In the genomic region with DNA sequence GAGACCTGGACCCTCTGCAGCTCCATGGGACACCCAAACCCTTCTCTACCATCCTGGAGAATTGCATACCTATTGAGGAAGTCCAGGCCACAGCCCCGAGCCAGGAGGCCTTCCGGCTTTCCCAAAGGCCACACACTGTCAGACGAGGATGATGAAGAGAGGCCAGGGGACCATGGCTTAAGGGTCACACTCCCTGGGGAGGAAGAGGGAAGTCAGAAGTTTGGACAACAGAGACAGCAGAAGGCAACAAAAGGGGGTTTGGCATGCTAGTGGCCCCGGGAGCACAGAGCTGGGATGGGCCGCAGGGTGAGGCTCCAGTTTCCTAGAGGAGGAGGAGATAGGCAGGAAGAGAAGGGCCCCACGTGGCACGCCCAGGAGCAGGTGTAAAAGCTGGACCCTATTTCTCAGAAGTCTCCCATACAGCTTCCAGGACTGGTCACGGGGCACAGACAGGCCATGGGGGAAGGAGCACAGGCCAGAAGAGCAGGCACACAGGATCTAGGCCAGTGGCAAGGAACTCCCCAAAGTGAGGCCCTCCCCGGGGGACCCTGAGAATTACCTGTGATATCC, we compare ENCODE assay signal across 9 mouse cellular contexts. TPM values are rescaled to one million over a fixed set of nuclear protein-coding genes. Genes with fewer than 3 reads are reported as not detected.
DNase-seq lines count a peak whose midpoint lies in the region; ATAC-seq and TF ChIP-seq lines count a peak whose summit lies in the region.
"Had no signal": no experiment of that assay in that cellular context is flagged by ENCODE, and none has a peak within 500 bp of the region (broad histone marks: within the 10 kb centered on the region; RNA-seq: fewer than 3 reads in every experiment).

No protein-coding gene starts in this region.

- H3K9me3 ChIP-seq in neural tube, embryonic 11.5 days (ENCODE audit: control insufficient read depth, low read length) = no peaks in the 10 kb centered on the region
- no peaks in the 10 kb centered on the region for H3K9me3 ChIP-seq in kidney, embryonic 14.5 days (ENCODE audit: control insufficient read depth, low read length)
- H3K9me3 ChIP-seq in stomach, postnatal 0 days (ENCODE audit: control insufficient read depth, low read length) = no peaks in the 10 kb centered on the region

- H3K27me3 ChIP-seq in neural tube, embryonic 11.5 days (ENCODE audit: control insufficient read depth, insufficient read depth, low read length) = no peaks in the 10 kb centered on the region
- H3K27me3 ChIP-seq in kidney, embryonic 14.5 days (ENCODE audit: control insufficient read depth, insufficient read depth, low read length) = 0 out of 2 replicates have a peak, but pooled peaks cover 3% of the 10 kb centered on the region
- no peaks in the 10 kb centered on the region for H3K27me3 ChIP-seq in stomach, postnatal 0 days (ENCODE audit: control insufficient read depth, insufficient read depth, low read length)

- 0 out of 2 replicates have a peak overlapping the region, but pooled peaks have one; percentile 11 for H3K9ac ChIP-seq in neural tube, embryonic 11.5 days (ENCODE audit: low read length)
- H3K9ac ChIP-seq in kidney, embryonic 14.5 days (ENCODE audit: low read depth, low read length) = no peak overlapping the region
- no peak overlapping the region for H3K9ac ChIP-seq in stomach, postnatal 0 days (ENCODE audit: low read length)

- no peak for TF ChIP-seq CTCF in gastrocnemius, adult 2 months (IDR thresholded peaks at IDR 0.05)
- TF ChIP-seq CTCF in stomach, postnatal 0 days (IDR thresholded peaks at IDR 0.05; ENCODE audit: low read depth) = no peak

- no peaks in the 10 kb centered on the region for H3K4me1 ChIP-seq in neural tube, embryonic 11.5 days (ENCODE audit: control insufficient read depth, insufficient read depth, low read length)
- H3K4me1 ChIP-seq in kidney, embryonic 14.5 days (ENCODE audit: control insufficient read depth, insufficient read depth, low read length) = 0 out of 2 replicates have a peak, but pooled peaks cover 4% of the 10 kb centered on the region
- 0 out of 2 replicates have a peak, but pooled peaks cover 8% of the 10 kb centered on the region for H3K4me1 ChIP-seq in stomach, postnatal 0 days (replicated peaks; ENCODE audit: control insufficient read depth, insufficient read depth)

- H3K4me2 ChIP-seq in neural tube, embryonic 11.5 days (ENCODE audit: low read depth) = no peak overlapping the region
- H3K4me2 ChIP-seq in kidney, embryonic 14.5 days (replicated peaks; ENCODE audit: low read depth, low read length) = no peak overlapping the region
- H3K4me2 ChIP-seq in stomach, postnatal 0 days (replicated peaks; ENCODE audit: low read depth) = no peak overlapping the region

- peak; percentile 43 for DNase-seq in gastrocnemius, adult 2 months
- no peak for DNase-seq in gastrocnemius, postnatal 36 days
- no peak for DNase-seq in neural tube, embryonic 11.5 days (ENCODE audit: low spot score)
- no peak for DNase-seq in neural tube, embryonic 10.5 days (ENCODE audit: extremely low spot score, low spot score)
- DNase-seq in stomach, postnatal 0 days (ENCODE audit: low spot score) = peak; percentile 52
- DNase-seq in retina, postnatal 1 day = no peak
- DNase-seq in cerebellum, adult 18-20 months = no peak
- DNase-seq: cerebellum, adult 9-10 months had no signal

- no peak for ATAC-seq in neural tube, embryonic 11.5 days (ENCODE audit: insufficient read depth, low FRiP score, low TSS enrichment)
- no peak for ATAC-seq in kidney, embryonic 14.5 days (ENCODE audit: low FRiP score, low TSS enrichment)
- 0 out of 2 replicates have a peak, but pooled peaks have one; percentile 15 for ATAC-seq in stomach, postnatal 0 days (ENCODE audit: low FRiP score, low TSS enrichment)

- H3K4me3 ChIP-seq in gastrocnemius, adult 2 months = peak overlapping the region; percentile 6
- no peak overlapping the region for H3K4me3 ChIP-seq in neural tube, embryonic 11.5 days (ENCODE audit: low read depth, low read length)
- no peak overlapping the region for H3K4me3 ChIP-seq in kidney, embryonic 14.5 days (ENCODE audit: low read length)
- H3K4me3 ChIP-seq in stomach, postnatal 0 days (ENCODE audit: low read depth, low read length) = no peak overlapping the region

- no peak for TF ChIP-seq EP300 in stomach, postnatal 0 days (optimal IDR thresholded peaks at IDR 0.05)

- intact Hi-C loops in gastrocnemius, adult 2 months (cut with DNase I) = loop anchor here (5.0 kb wide), 1 partner anchor 270 kb away; no protein-coding TSS in a partner anchor
- intact Hi-C loops in gastrocnemius, postnatal 36 days (cut with DNase I) = no loop called here

- 61% methylated on average over 9 of the region's 9 CpGs for WGBS in neural tube, embryonic 11.5 days
- WGBS in kidney, embryonic 14.5 days = 55% methylated on average over 9 of the region's 9 CpGs
- WGBS in stomach, postnatal 0 days = 56% methylated on average over 9 of the region's 9 CpGs

- H3K27ac ChIP-seq in gastrocnemius, adult 2 months = peak overlapping the region; percentile 87
- H3K27ac ChIP-seq in neural tube, embryonic 11.5 days (ENCODE audit: low read depth, low read length) = no peak overlapping the region
- peak overlapping the region; percentile 75; the same call in 1 of the 2 replicates for H3K27ac ChIP-seq in kidney, embryonic 14.5 days (ENCODE audit: low read depth, low read length)
- H3K27ac ChIP-seq in stomach, postnatal 0 days (replicated peaks) = peak overlapping the region; percentile 61; the same call in 1 of the 2 replicates

- H3K36me3 ChIP-seq in neural tube, embryonic 11.5 days (ENCODE audit: control insufficient read depth, insufficient read depth, low read length) = no peaks in the 10 kb centered on the region
- H3K36me3 ChIP-seq in kidney, embryonic 14.5 days (ENCODE audit: control insufficient read depth, insufficient read depth, low read length) = peaks cover 8% of the 10 kb centered on the region; the same call in 1 of the 2 replicates
- H3K36me3 ChIP-seq in stomach, postnatal 0 days (ENCODE audit: control insufficient read depth, insufficient read depth, low read length) = no peaks in the 10 kb centered on the region; the same call in 1 of the 2 replicates

RNA-seq across cellular contexts. Expression of gene Mfng, which starts 14.1 kb away (rescaled TPM):
- 1 to 10 TPM; 2.6 to 3.1 TPM for total RNA-seq in gastrocnemius, adult 2 months (2021)
- 1 to 10 TPM; 3.3 TPM for total RNA-seq in gastrocnemius, postnatal 36 days (2021)
- polyA plus RNA-seq in neural tube, embryonic 11.5 days (2014; fragmentation: Nextera tagmentation; extraction: Ambion mirVana) = 34.1 and 34.9 TPM in 2 replicates
- polyA plus RNA-seq in kidney, embryonic 14.5 days (2014; fragmentation: Nextera tagmentation; extraction: Ambion mirVana) = 12.4 and 15.4 TPM in 2 replicates
- polyA plus RNA-seq in stomach, postnatal 0 days (2015; fragmentation: Nextera tagmentation; extraction: Ambion mirVana) = 5.6 and 7.2 TPM in 2 replicates

RNA-seq across cellular contexts. Expression of gene Card10, which starts 15.5 kb away (rescaled TPM):
- total RNA-seq in gastrocnemius, adult 2 months (2021) = 1 to 10 TPM; 6.1 to 6.8 TPM
- total RNA-seq in gastrocnemius, postnatal 36 days (2021) = 1 to 10 TPM; 5.6 to 6.6 TPM
- 3.3 and 3.7 TPM in 2 replicates for polyA plus RNA-seq in neural tube, embryonic 11.5 days (2014; fragmentation: Nextera tagmentation; extraction: Ambion mirVana)
- polyA plus RNA-seq in kidney, embryonic 14.5 days (2014; fragmentation: Nextera tagmentation; extraction: Ambion mirVana) = 6.1 and 10.2 TPM in 2 replicates
- polyA plus RNA-seq in stomach, postnatal 0 days (2015; fragmentation: Nextera tagmentation; extraction: Ambion mirVana) = 2.4 and 2.8 TPM in 2 replicates

RNA-seq across cellular contexts. Expression of gene Cdc42ep1, which starts 55.1 kb away (rescaled TPM):
- 1 to 10 TPM; 8.5 to 10.0 TPM for total RNA-seq in gastrocnemius, adult 2 months (2021)
- 10 to 100 TPM in 1 of 2 experiments, 1 to 10 TPM in 1; 9.4 to 10.7 TPM for total RNA-seq in gastrocnemius, postnatal 36 days (2021)
- polyA plus RNA-seq in neural tube, embryonic 11.5 days (2014; fragmentation: Nextera tagmentation; extraction: Ambion mirVana) = 14.0 and 15.1 TPM in 2 replicates
- 28.4 and 37.9 TPM in 2 replicates for polyA plus RNA-seq in kidney, embryonic 14.5 days (2014; fragmentation: Nextera tagmentation; extraction: Ambion mirVana)
- polyA plus RNA-seq in stomach, postnatal 0 days (2015; fragmentation: Nextera tagmentation; extraction: Ambion mirVana) = 37.7 and 45.4 TPM in 2 replicates

Comparison
In these comparisons a context has a peak if more than half of its experiments do, and no peak if none do; other contexts are left out.
1. DNase-seq: peak in gastrocnemius, adult 2 months (single experiment) and stomach, postnatal 0 days (single experiment); none in gastrocnemius, postnatal 36 days (0 of 2), neural tube, embryonic 11.5 days (single experiment), neural tube, embryonic 10.5 days (single experiment), retina, postnatal 1 day (single experiment) and cerebellum, adult 18-20 months (0 of 2).